Mouse (Mus musculus) kidney, embryonic 16.5 days (tissue): ENCODE data around the gene Ift46. TPM values are rescaled to one million over a fixed set of nuclear protein-coding genes. Genes with fewer than 3 reads are reported as not detected.
A peak's percentile ranks its signal among the peaks of the same experiment; 100 is the strongest.

Experiments used
- ATAC-seq: fragments of 200-750 bp; cut with Nextera tagmentation; 2 replicates; pipeline ENCODE4 v1.8.0; 2017; ENCODE audit warnings: moderate TSS enrichment; ENCODE audit not compliant: low FRiP score, low TSS enrichment
- H3K27ac ChIP-seq: fragments of 300-500 bp; sonication (generic); 2 replicates; pipeline ENCODE4 v1.5.1; 2014; ENCODE audit warnings: low read length
- H3K27me3 ChIP-seq: fragments of 300-500 bp; sonication (generic); 2 replicates; pipeline ENCODE4 v1.6.1; 2014; ENCODE audit warnings: low read length, control low read depth, mixed read lengths; ENCODE audit not compliant: insufficient read depth
- H3K36me3 ChIP-seq: fragments of 300-500 bp; sonication (generic); 2 replicates; pipeline ENCODE4 v1.6.1; 2014; ENCODE audit warnings: low read length, control low read depth, mixed read lengths; ENCODE audit not compliant: insufficient read depth
- H3K4me1 ChIP-seq: fragments of 300-500 bp; sonication (generic); 2 replicates; pipeline ENCODE4 v1.6.1; 2014; ENCODE audit warnings: low read length, control low read depth, mixed read lengths; ENCODE audit not compliant: insufficient read depth
- H3K4me2 ChIP-seq: fragments of 300-500 bp; sonication (generic); replicated peaks from 2 replicates; pipeline ENCODE4 v1.6.1; 2014; ENCODE audit warnings: low read depth, low read length
- H3K4me3 ChIP-seq: fragments of 300-500 bp; sonication (generic); 2 replicates; pipeline ENCODE4 v1.5.1; 2014; ENCODE audit warnings: mild to moderate bottlenecking, low read length
- H3K9ac ChIP-seq: fragments of 300-500 bp; sonication (generic); replicated peaks from 2 replicates; pipeline ENCODE4 v1.6.1; 2014; ENCODE audit warnings: low read length
- H3K9me3 ChIP-seq: fragments of 300-500 bp; sonication (generic); 2 replicates; pipeline ENCODE4 v1.6.1; 2016; ENCODE audit warnings: low read length, control low read depth
- WGBS: fragments of 180-500 bp; shearing (Covaris S2); extraction: QIAGEN DNeasy Blood & Tissue Kit; methylation state at CpG from one replicate; pipeline ENCODE4 v1.1.7; 2014; 5-methylcytosine and 5-hydroxymethylcytosine counted together
- polyA plus RNA-seq: library from polyadenylated mRNA; unstranded; fragments of >200 nt; fragmentation: Nextera tagmentation; extraction: Ambion mirVana; gene quantifications from 2 replicates; pipeline ENCODE4 v1.2.1, GENCODE M21; 2015

Gene Ift46
- polyA plus RNA-seq, 1 experiment from 2014 or later, result 100 TPM

GRCm38 (mm10) chr9:44723521-44724041 lies 44.1 kb upstream of the Ift46 start:
- WGBS, result 72% methylated on average over 11 of the region's 11 CpGs
- Histone ChIP-seq H3K9me3 (no peaks in the 10 kb centered on the region), H3K27me3 (no peaks in the 10 kb centered on the region), H3K27ac (peak overlapping the region; percentile 58), H3K36me3 (peaks cover 3% of the 10 kb centered on the region; the same call in 1 of the 2 replicates), H3K4me2 (no peak overlapping the region), H3K4me3 (no peak overlapping the region), H3K9ac (no peak overlapping the region), H3K4me1 (peaks cover 58% of the 10 kb centered on the region)
- no peak for ATAC-seq

- Histone ChIP-seq H3K4me2 (no peak overlapping the region), H3K9me3 (no peaks in the 10 kb centered on the region), H3K27me3 (no peaks in the 10 kb centered on the region), H3K36me3 (peaks cover 3% of the 10 kb centered on the region; the same call in 1 of the 2 replicates), H3K4me3 (no peak overlapping the region), H3K4me1 (peaks cover 63% of the 10 kb centered on the region), H3K27ac (peak overlapping the region; percentile 58; the same call in 1 of the 2 replicates), H3K9ac (no peak overlapping the region)
- 70% methylated on average over 6 of the region's 6 CpGs for WGBS
- no peak for ATAC-seq
These were observed 43.5 kb upstream of the Ift46 start for GRCm38 (mm10) chr9:44724223-44724622.

- Histone ChIP-seq H3K27me3 (no peaks in the 10 kb centered on the region), H3K9ac (no peak overlapping the region), H3K9me3 (no peaks in the 10 kb centered on the region), H3K4me2 (no peak overlapping the region), H3K4me1 (peaks cover 63% of the 10 kb centered on the region), H3K4me3 (no peak overlapping the region), H3K27ac (no peak overlapping the region), H3K36me3 (peaks cover 3% of the 10 kb centered on the region; the same call in 1 of the 2 replicates)
- 50% methylated on average over 2 of the region's 2 CpGs for WGBS
- ATAC-seq, result no peak
These were observed 43.0 kb upstream of the Ift46 start for GRCm38 (mm10) chr9:44724665-44725064.

GRCm38 (mm10) chr9:44726431-44727146 lies 41.1 kb upstream of the Ift46 start:
- Histone ChIP-seq H3K4me3 (no peak overlapping the region), H3K27me3 (no peaks in the 10 kb centered on the region), H3K4me2 (no peak overlapping the region), H3K9me3 (no peaks in the 10 kb centered on the region), H3K4me1 (peaks cover 48% of the 10 kb centered on the region), H3K27ac (peak overlapping the region; percentile 58), H3K9ac (peak overlapping the region; percentile 17; the same call in 1 of the 2 replicates), H3K36me3 (peaks cover 3% of the 10 kb centered on the region; the same call in 1 of the 2 replicates)
- 28% methylated on average over 10 of the region's 10 CpGs for WGBS
- peak; percentile 81 for ATAC-seq

GRCm38 (mm10) chr9:44727441-44727840 lies 40.3 kb upstream of the Ift46 start:
- no peak for ATAC-seq
- Histone ChIP-seq H3K36me3 (peaks cover 3% of the 10 kb centered on the region; the same call in 1 of the 2 replicates), H3K4me1 (peaks cover 43% of the 10 kb centered on the region), H3K9ac (no peak overlapping the region), H3K4me2 (no peak overlapping the region), H3K27ac (peak overlapping the region; percentile 58; the same call in 1 of the 2 replicates), H3K27me3 (no peaks in the 10 kb centered on the region), H3K4me3 (no peak overlapping the region), H3K9me3 (no peaks in the 10 kb centered on the region)
- 49% methylated on average over 5 of the region's 5 CpGs for WGBS

- H3K9me3 ChIP-seq, result no peaks in the 10 kb centered on the region
- no peak overlapping the region for H3K27ac ChIP-seq
- peaks cover 50% of the 10 kb centered on the region for H3K4me1 ChIP-seq
- H3K36me3 ChIP-seq, result no peaks in the 10 kb centered on the region
- peak overlapping the region; percentile 99; the same call in 1 of the 2 replicates for H3K4me2 ChIP-seq
- no peak overlapping the region for H3K9ac ChIP-seq
- no peak overlapping the region for H3K4me3 ChIP-seq
- H3K27me3 ChIP-seq, result no peaks in the 10 kb centered on the region
- no peak for ATAC-seq
- 71% methylated on average over 5 of the region's 5 CpGs for WGBS
These were observed 35.6 kb upstream of the Ift46 start for GRCm38 (mm10) chr9:44732130-44732549.

GRCm38 (mm10) chr9:44732921-44733530 lies 34.7 kb upstream of the Ift46 start:
- Histone ChIP-seq H3K27ac (peak overlapping the region; percentile 95), H3K4me1 (peaks cover 46% of the 10 kb centered on the region), H3K9me3 (no peaks in the 10 kb centered on the region), H3K36me3 (no peaks in the 10 kb centered on the region), H3K4me3 (peak overlapping the region; percentile 75), H3K27me3 (no peaks in the 10 kb centered on the region), H3K4me2 (peak overlapping the region; percentile 99), H3K9ac (peak overlapping the region; percentile 80)
- no peak for ATAC-seq
- WGBS, result 60% methylated on average over 12 of the region's 12 CpGs

GRCm38 (mm10) chr9:44733671-44734523 lies 33.8 kb upstream of the Ift46 start:
- Histone ChIP-seq H3K4me3 (peak overlapping the region; percentile 75), H3K9ac (peak overlapping the region; percentile 80), H3K4me1 (peaks cover 39% of the 10 kb centered on the region), H3K27me3 (no peaks in the 10 kb centered on the region), H3K36me3 (no peaks in the 10 kb centered on the region), H3K4me2 (peak overlapping the region; percentile 99), H3K9me3 (no peaks in the 10 kb centered on the region), H3K27ac (peak overlapping the region; percentile 95)
- WGBS, result under 1% methylated on average over 76 of the region's 79 CpGs
- peak; percentile 23 for ATAC-seq
